Mouse (Mus musculus) kidney, adult 11 months (tissue): ENCODE measurements around the gene Ccdc28a.
A peak's percentile ranks its signal among the peaks of the same experiment; 100 is the strongest.

ENCODE experiments used
- DNase-seq: peaks from one replicate; pipeline ENCODE4 v3.0.0; 2022

Ccdc28a gene

GRCm38 (mm10) chr10:18234560-18235401 is at the start of gene Ccdc28a:
Ccdc28a (minus strand) TSS chr10:18234998.
- peak; percentile 95 for DNase-seq

GRCm38 (mm10) chr10:18283991-18284390 is 49.2 kb upstream of the Ccdc28a start:
- DNase-seq, result peak; percentile 9

- DNase-seq, result no peak
These were observed 41.4 kb upstream of the Ccdc28a start for GRCm38 (mm10) chr10:18276090-18276734.

- no peak for DNase-seq
These were observed 16.5 kb upstream of the Ccdc28a start for GRCm38 (mm10) chr10:18251345-18251744.

GRCm38 (mm10) chr10:18243614-18244013 is 8.8 kb upstream of the Ccdc28a start:
- no peak for DNase-seq

- DNase-seq, result no peak
These were observed 2.4 kb upstream of the Ccdc28a start for GRCm38 (mm10) chr10:18237191-18237590.

GRCm38 (mm10) chr10:18236328-18236927 is 1.6 kb upstream of the Ccdc28a start:
- DNase-seq, result no peak

- no peak for DNase-seq
These were observed 577 bp upstream of the Ccdc28a start for GRCm38 (mm10) chr10:18235402-18235747.

GRCm38 (mm10) chr10:18233891-18234290 is 907 bp downstream of the Ccdc28a start:
- DNase-seq, result no peak

GRCm38 (mm10) chr10:18224386-18224785 is 10.4 kb downstream of the Ccdc28a start:
- no peak for DNase-seq

- DNase-seq, result no peak
These were observed 15.4 kb downstream of the Ccdc28a start for GRCm38 (mm10) chr10:18219351-18219750.

- DNase-seq, result no peak
These were observed 20.7 kb downstream of the Ccdc28a start for GRCm38 (mm10) chr10:18214124-18214523.

- no peak for DNase-seq
These were observed 21.4 kb downstream of the Ccdc28a start for GRCm38 (mm10) chr10:18213373-18213772.

- DNase-seq, result peak; percentile 37
These were observed 24.1 kb downstream of the Ccdc28a start, which contains the start of gene Ect2l for GRCm38 (mm10) chr10:18210726-18211125. Ect2l (minus strand) TSS chr10:18210890.

GRCm38 (mm10) chr10:18210119-18210518 is 24.7 kb downstream of the Ccdc28a start:
- DNase-seq, result no peak

GRCm38 (mm10) chr10:18204067-18204466 is 30.7 kb downstream of the Ccdc28a start:
- peak; percentile 11 for DNase-seq

- DNase-seq, result no peak
These were observed 32.4 kb downstream of the Ccdc28a start for GRCm38 (mm10) chr10:18202401-18202800.

GRCm38 (mm10) chr10:18200656-18201055 is 34.1 kb downstream of the Ccdc28a start:
- DNase-seq, result no peak

GRCm38 (mm10) chr10:18199919-18200318 is 34.9 kb downstream of the Ccdc28a start:
- DNase-seq, result no peak

GRCm38 (mm10) chr10:18198286-18199015 is 36.3 kb downstream of the Ccdc28a start:
- DNase-seq, result peak; percentile 32

- peak; percentile 59 for DNase-seq
These were observed 37.4 kb downstream of the Ccdc28a start for GRCm38 (mm10) chr10:18197206-18197979.

- DNase-seq, result peak; percentile 13
These were observed 40.1 kb downstream of the Ccdc28a start for GRCm38 (mm10) chr10:18194737-18195141.
